Mouse (Mus musculus): Measurements from ENCODE around the gene Nup62.

Nup62 gene

GRCm38 (mm10) chr7:44818751-44819235 is 2.9 kb downstream of the Nup62 start:
- DNase-seq (ENCODE audit: inconsistent ontology term) = peak; percentile 73

- no peak for DNase-seq (ENCODE audit: inconsistent ontology term)
These were observed 3.5 kb downstream of the Nup62 start for GRCm38 (mm10) chr7:44819391-44819790.

GRCm38 (mm10) chr7:44819863-44820262 is 4.0 kb downstream of the Nup62 start:
- no peak for DNase-seq (ENCODE audit: inconsistent ontology term)

- DNase-seq (ENCODE audit: inconsistent ontology term) = no peak
These were observed 4.6 kb downstream of the Nup62 start for GRCm38 (mm10) chr7:44820525-44820924.

- DNase-seq (ENCODE audit: inconsistent ontology term) = no peak
These were observed 6.0 kb downstream of the Nup62 start for GRCm38 (mm10) chr7:44821666-44822448.

GRCm38 (mm10) chr7:44823409-44823808 is 7.5 kb downstream of the Nup62 start:
- DNase-seq (ENCODE audit: inconsistent ontology term) = no peak

GRCm38 (mm10) chr7:44824872-44825271 is 9.0 kb downstream of the Nup62 start:
- peak; percentile 70 for DNase-seq (ENCODE audit: inconsistent ontology term)

GRCm38 (mm10) chr7:44826771-44827170 is 10.9 kb downstream of the Nup62 start:
- no peak for DNase-seq (ENCODE audit: inconsistent ontology term)

- DNase-seq (ENCODE audit: inconsistent ontology term) = no peak
These were observed 12.8 kb downstream of the Nup62 start for GRCm38 (mm10) chr7:44828706-44829105.

GRCm38 (mm10) chr7:44832763-44833162 is 16.9 kb downstream of the Nup62 start:
- DNase-seq (ENCODE audit: inconsistent ontology term) = no peak

GRCm38 (mm10) chr7:44835373-44836015 is 19.6 kb downstream of the Nup62 start:
- DNase-seq (ENCODE audit: inconsistent ontology term) = no peak

GRCm38 (mm10) chr7:44836016-44836404 is 20.1 kb downstream of the Nup62 start:
- DNase-seq (ENCODE audit: inconsistent ontology term) = no peak

- no peak for DNase-seq (ENCODE audit: inconsistent ontology term)
These were observed 20.6 kb downstream of the Nup62 start for GRCm38 (mm10) chr7:44836423-44837053.

- DNase-seq (ENCODE audit: inconsistent ontology term) = no peak
These were observed 22.2 kb downstream of the Nup62 start for GRCm38 (mm10) chr7:44838073-44838472.

GRCm38 (mm10) chr7:44839171-44839490 is 23.2 kb downstream of the Nup62 start:
- DNase-seq (ENCODE audit: inconsistent ontology term) = no peak

GRCm38 (mm10) chr7:44839491-44840191 is 23.8 kb downstream of the Nup62 start:
- no peak for DNase-seq (ENCODE audit: inconsistent ontology term)

- no peak for DNase-seq (ENCODE audit: inconsistent ontology term)
These were observed 24.5 kb downstream of the Nup62 start for GRCm38 (mm10) chr7:44840426-44840825.

GRCm38 (mm10) chr7:44841825-44842463 is 26.1 kb downstream of the Nup62 start:
- DNase-seq (ENCODE audit: inconsistent ontology term) = no peak

- no peak for DNase-seq (ENCODE audit: inconsistent ontology term)
These were observed 29.1 kb downstream of the Nup62 start for GRCm38 (mm10) chr7:44845006-44845405.

GRCm38 (mm10) chr7:44846804-44847203 is 30.9 kb downstream of the Nup62 start:
- DNase-seq (ENCODE audit: inconsistent ontology term) = no peak

- DNase-seq (ENCODE audit: inconsistent ontology term) = no peak
These were observed 31.9 kb downstream of the Nup62 start for GRCm38 (mm10) chr7:44847772-44848171.

All from Muller cell, postnatal 12 days (primary cell).